Mouse (Mus musculus) ES-Bruce4 (cell line): ENCODE measurements at regions not wholly inside any gene's neighbourhood (a gene's known extent, or its start where the extent isn't known, plus 50 kb on each side); places are given as distances from the start of the nearest gene placed in this dataset.

Source experiments
- H3K27ac ChIP-seq: 2 replicates; pipeline ENCODE4 v1.5.1; 2012; ENCODE audit warnings: low read length, inconsistent platforms; ENCODE audit not compliant: insufficient read depth
- H3K27me3 ChIP-seq: 2 replicates; pipeline ENCODE4 v1.6.1; 2012; ENCODE audit warnings: mild to moderate bottlenecking, low read length, inconsistent platforms; ENCODE audit not compliant: control insufficient read depth, poor library complexity, insufficient read depth, severe bottlenecking
- H3K36me3 ChIP-seq: 2 replicates; pipeline ENCODE4 v1.6.1; 2012; ENCODE audit warnings: inconsistent platforms, mild to moderate bottlenecking, low read length, moderate library complexity; ENCODE audit not compliant: control insufficient read depth, poor library complexity, insufficient read depth, severe bottlenecking
- H3K4me1 ChIP-seq: one replicate; pipeline ENCODE4 v1.8.1; 2011; ENCODE audit warnings: low read length; ENCODE audit not compliant: control insufficient read depth, insufficient read depth
- H3K4me3 ChIP-seq: 2 replicates; pipeline ENCODE4 v1.5.1; 2011; ENCODE audit warnings: low read depth, mild to moderate bottlenecking, low read length
- H3K9ac ChIP-seq: 2 replicates; pipeline ENCODE4 v1.6.1; 2012; ENCODE audit warnings: low read depth, mild to moderate bottlenecking, inconsistent platforms; ENCODE audit not compliant: poor library complexity, severe bottlenecking
- H3K9me3 ChIP-seq: replicated peaks from 2 replicates; pipeline ENCODE4 v1.6.1; 2012; ENCODE audit warnings: mild to moderate bottlenecking, low read length, inconsistent platforms; ENCODE audit not compliant: control insufficient read depth, poor library complexity, insufficient read depth, severe bottlenecking
- CTCF ChIP-seq: IDR thresholded peaks from one replicate; pipeline ENCODE4 v1.8.1; 2011; ENCODE audit warnings: low read depth, low read length
- EP300 ChIP-seq: IDR thresholded peaks from 2 replicates; pipeline ENCODE4 v1.6.1; 2011; ENCODE audit warnings: low read depth, low read length; ENCODE audit not compliant: insufficient read depth
- POLR2A ChIP-seq: IDR thresholded peaks from one replicate; pipeline ENCODE4 v1.8.1; 2011; ENCODE audit warnings: low read length; ENCODE audit not compliant: insufficient read depth

DNA sequence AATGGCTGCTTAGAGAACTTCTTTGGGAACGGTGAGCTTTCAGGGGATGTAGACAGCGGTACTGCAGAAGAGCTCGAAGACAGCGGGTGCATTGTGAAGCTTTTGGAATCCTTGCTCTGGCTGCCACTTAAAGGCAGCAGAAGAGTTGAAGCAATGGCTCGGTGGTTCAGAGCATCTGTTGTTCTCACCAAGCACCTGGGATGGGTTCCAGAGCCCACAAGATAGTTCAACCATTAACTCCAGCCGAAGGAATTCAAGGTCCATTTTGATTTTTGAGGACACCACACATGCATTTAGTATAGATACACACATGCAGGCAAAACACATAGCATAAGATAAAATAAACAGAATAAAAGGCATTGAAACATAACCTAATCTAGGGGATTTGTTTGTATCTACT is 181.9 kb upstream of the Tet2 start:
- Histone ChIP-seq H3K9me3 (no peaks in the 10 kb centered on the region), H3K4me3 (no peak overlapping the region), H3K36me3 (no peaks in the 10 kb centered on the region), H3K27me3 (no peaks in the 10 kb centered on the region), H3K9ac (no peak overlapping the region), H3K27ac (no peak overlapping the region), H3K4me1 (no peaks in the 10 kb centered on the region)
- no peak for TF ChIP-seq CTCF
- TF ChIP-seq EP300, result no peak
- no peak for TF ChIP-seq POLR2A

DNA sequence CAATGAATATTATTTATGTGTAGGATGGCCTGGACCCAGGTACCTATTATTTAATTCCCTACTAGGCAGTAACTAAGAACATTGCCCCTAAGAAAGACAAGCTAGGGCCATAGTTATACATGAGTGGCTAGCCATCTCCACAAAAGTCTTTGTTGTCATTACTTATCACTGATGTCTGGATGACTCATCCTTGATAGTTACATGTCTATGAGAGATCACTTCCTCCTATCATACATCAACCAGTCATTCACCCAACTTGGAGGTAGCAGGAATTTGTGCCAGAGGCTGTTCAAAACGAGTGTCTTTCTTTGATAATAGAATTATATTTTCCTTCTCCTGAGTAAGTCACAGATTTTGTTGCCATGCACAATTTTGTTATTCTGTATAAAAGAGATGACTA is 190.7 kb upstream of the Tet2 start:
- Histone ChIP-seq H3K4me3 (no peak overlapping the region), H3K27me3 (no peaks in the 10 kb centered on the region), H3K9ac (no peak overlapping the region), H3K9me3 (no peaks in the 10 kb centered on the region), H3K27ac (no peak overlapping the region), H3K4me1 (no peaks in the 10 kb centered on the region), H3K36me3 (no peaks in the 10 kb centered on the region)
- TF ChIP-seq EP300 (no peak), CTCF (no peak), POLR2A (no peak)

DNA sequence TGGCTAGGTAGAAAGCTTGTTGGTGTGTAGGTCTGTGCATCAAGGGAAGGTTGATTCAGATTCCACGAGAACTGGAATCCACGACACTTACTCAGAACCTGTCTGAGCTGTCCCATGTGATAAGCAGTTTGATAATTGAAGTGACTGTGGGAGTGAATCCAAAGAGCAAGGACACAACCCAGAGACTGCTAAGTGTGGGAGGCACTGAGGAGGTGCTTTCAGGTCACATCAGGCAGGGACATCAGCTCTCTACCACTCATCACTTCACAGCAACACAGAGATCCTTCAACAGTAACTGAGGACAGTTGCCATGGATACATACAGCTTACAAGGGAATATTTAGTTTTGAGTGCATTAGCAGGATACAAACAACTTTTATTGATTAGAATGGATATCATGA is 194.0 kb upstream of the Tet2 start:
- TF ChIP-seq CTCF (no peak), EP300 (no peak), POLR2A (no peak)
- no peak overlapping the region for H3K27ac ChIP-seq

DNA sequence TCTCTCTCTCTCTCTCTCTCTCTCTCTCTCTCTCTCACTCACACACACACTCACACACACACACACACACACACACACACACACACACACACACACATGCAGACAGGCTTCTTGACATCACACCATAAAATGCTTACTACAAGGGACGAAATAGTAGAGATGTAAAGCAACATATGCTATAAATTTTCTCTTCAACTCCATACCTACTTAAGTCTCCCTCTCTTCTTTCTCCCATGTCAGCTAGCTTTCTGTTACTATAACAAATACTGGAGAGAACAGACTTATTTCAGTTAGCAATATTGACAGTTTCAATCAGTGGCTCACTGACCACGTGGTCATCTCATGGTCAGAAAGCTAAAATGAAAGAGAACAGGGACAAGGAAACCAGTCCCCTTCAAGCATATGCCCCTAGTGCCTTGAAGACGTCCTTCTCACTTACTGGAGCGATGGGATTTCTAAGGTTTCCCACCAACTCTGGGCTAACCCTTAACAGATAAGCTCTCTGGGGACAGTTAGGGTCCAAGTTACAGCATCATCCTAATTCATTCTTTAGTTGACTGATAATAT is 199.7 kb upstream of the Tet2 start:
- H3K9ac ChIP-seq, result no peak overlapping the region
- no peak for TF ChIP-seq POLR2A
- no peak for TF ChIP-seq EP300
- TF ChIP-seq CTCF, result no peak
- H3K4me1 ChIP-seq, result no peaks in the 10 kb centered on the region
- H3K9me3 ChIP-seq, result no peaks in the 10 kb centered on the region
- no peak overlapping the region for H3K4me3 ChIP-seq
- no peaks in the 10 kb centered on the region for H3K27me3 ChIP-seq
- H3K36me3 ChIP-seq, result no peaks in the 10 kb centered on the region
- H3K27ac ChIP-seq, result no peak overlapping the region

More for the DNA sequence above, 194.0 kb upstream of the Tet2 start:
- no peak overlapping the region for H3K9ac ChIP-seq
- H3K36me3 ChIP-seq, result no peaks in the 10 kb centered on the region
- no peaks in the 10 kb centered on the region for H3K4me1 ChIP-seq
- no peaks in the 10 kb centered on the region for H3K9me3 ChIP-seq
- no peaks in the 10 kb centered on the region for H3K27me3 ChIP-seq
- H3K4me3 ChIP-seq, result no peak overlapping the region

DNA sequence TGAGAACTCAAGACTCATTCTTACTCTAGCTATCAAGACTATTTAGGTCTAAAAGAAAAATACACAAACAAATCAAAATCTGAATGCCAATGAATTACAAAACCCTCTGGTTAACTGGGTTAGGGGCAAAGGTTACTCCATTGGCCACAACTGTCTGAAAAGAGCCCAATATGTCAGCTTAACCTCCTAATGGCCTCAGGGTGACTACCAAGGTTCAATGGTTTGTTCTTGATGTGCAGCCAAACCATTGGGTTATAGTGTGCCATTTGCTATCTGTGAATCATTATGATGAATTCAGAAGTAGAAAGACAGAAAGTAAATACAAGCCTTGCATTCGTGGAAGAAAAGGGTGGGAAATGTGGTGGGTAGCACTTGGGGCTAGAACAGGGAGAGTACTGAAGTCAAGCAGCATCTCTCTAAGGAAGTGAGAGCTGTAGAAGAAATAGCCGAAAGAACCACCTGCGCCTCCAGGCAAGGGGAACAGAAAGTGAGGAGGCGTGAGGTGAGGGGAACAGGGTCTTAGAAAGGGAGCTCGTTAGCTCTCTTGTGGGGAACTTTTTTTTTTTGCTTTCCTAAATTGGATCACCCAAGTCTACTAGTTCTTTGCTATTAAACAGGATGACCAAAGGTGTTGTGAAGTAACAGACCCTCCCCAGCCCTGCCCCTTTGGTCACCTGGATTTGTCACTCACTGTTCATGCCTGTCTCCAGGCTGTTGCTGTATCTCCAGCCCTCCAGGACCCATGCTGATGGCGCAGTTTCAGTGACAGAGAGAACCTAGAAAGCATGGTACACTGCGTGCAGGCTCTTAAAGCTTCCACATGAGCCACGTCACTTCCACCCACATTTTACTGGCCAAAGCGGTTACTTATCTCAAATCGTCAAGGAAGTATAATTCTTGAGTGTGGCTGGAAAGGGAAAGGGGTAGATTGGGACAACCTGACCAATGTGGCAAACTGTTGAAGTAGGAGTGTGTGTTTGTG is 204.1 kb upstream of the Tet2 start:
- no peak overlapping the region for H3K4me3 ChIP-seq
- no peaks in the 10 kb centered on the region for H3K27me3 ChIP-seq
- no peak for TF ChIP-seq CTCF
- no peak for TF ChIP-seq EP300
- no peak for TF ChIP-seq POLR2A

DNA sequence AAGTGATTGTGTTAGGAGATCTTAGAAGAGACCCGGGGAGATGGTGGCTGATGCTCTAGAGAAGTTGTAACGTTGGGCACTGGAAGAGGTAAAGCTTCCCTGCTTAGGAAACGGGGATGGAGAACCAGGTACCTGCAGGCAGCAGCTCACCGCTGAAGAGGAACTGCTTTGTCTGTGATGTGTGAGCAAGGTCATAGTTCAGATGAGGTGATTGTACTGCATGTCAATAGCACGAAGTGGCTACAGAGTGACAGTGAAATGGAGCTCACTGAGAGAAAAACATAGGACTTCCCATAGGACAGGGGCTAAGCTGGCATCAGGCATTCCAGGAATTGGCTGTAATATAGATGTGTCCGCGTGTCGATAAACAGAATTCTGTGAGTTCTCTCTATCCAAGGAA is 205.1 kb upstream of the Tet2 start:
- Histone ChIP-seq H3K4me3 (no peak overlapping the region), H3K9me3 (no peaks in the 10 kb centered on the region), H3K9ac (no peak overlapping the region), H3K27me3 (no peaks in the 10 kb centered on the region), H3K27ac (no peak overlapping the region), H3K4me1 (no peaks in the 10 kb centered on the region), H3K36me3 (no peaks in the 10 kb centered on the region)
- no peak for TF ChIP-seq EP300
- no peak for TF ChIP-seq CTCF
- no peak for TF ChIP-seq POLR2A

More for the DNA sequence above, 204.1 kb upstream of the Tet2 start:
- Histone ChIP-seq H3K4me1 (no peaks in the 10 kb centered on the region), H3K9ac (no peak overlapping the region), H3K27ac (no peak overlapping the region), H3K36me3 (no peaks in the 10 kb centered on the region), H3K9me3 (no peaks in the 10 kb centered on the region)
